Mouse (Mus musculus) liver, embryonic 12.5 days (tissue): ENCODE data around the gene Rfx1. TPM values are rescaled to one million over a fixed set of nuclear protein-coding genes. Genes with fewer than 3 reads are reported as not detected.

Experiments used
- ATAC-seq: fragments of 200-750 bp; cut with Nextera tagmentation; 2 replicates; pipeline ENCODE4 v1.8.0; 2017; ENCODE audit warnings: moderate number of reproducible peaks, mild to moderate bottlenecking, moderate library complexity
- H3K27ac ChIP-seq: fragments of 300-500 bp; sonication (generic); 2 replicates; pipeline ENCODE4 v1.5.1; 2016; ENCODE audit warnings: mild to moderate bottlenecking
- H3K27me3 ChIP-seq: fragments of 300-500 bp; sonication (generic); replicated peaks from 2 replicates; pipeline ENCODE4 v1.6.1; 2016; ENCODE audit warnings: mild to moderate bottlenecking, moderate library complexity
- H3K36me3 ChIP-seq: fragments of 300-500 bp; sonication (generic); 2 replicates; pipeline ENCODE4 v1.6.1; 2016; ENCODE audit warnings: mild to moderate bottlenecking, moderate library complexity
- H3K4me1 ChIP-seq: fragments of 300-500 bp; sonication (generic); 2 replicates; pipeline ENCODE4 v1.6.1; 2016
- H3K4me2 ChIP-seq: fragments of 300-500 bp; sonication (generic); 2 replicates; pipeline ENCODE4 v1.6.1; 2016; ENCODE audit warnings: mild to moderate bottlenecking, moderate library complexity
- H3K4me3 ChIP-seq: fragments of 300-500 bp; sonication (generic); 2 replicates; pipeline ENCODE4 v1.5.1; 2016; ENCODE audit warnings: mild to moderate bottlenecking, moderate library complexity
- H3K9ac ChIP-seq: fragments of 300-500 bp; sonication (generic); 2 replicates; pipeline ENCODE4 v1.6.1; 2016; ENCODE audit warnings: mild to moderate bottlenecking, moderate library complexity
- H3K9me3 ChIP-seq: fragments of 300-500 bp; sonication (generic); replicated peaks from 2 replicates; pipeline ENCODE4 v1.6.1; 2016; ENCODE audit warnings: mild to moderate bottlenecking, moderate library complexity
- WGBS: fragments of 180-500 bp; shearing (Covaris S2); methylation state at CpG from one replicate; pipeline ENCODE4 v1.1.7; 2016; ENCODE audit not compliant: insufficient replicate concordance; 5-methylcytosine and 5-hydroxymethylcytosine counted together
- polyA plus RNA-seq: library from polyadenylated mRNA; unstranded; fragments of >200 nt; fragmentation: Nextera tagmentation; extraction: Ambion mirVana; gene quantifications from 2 replicates; pipeline ENCODE4 v1.2.1, GENCODE M21; 2016

Gene Rfx1
- polyA plus RNA-seq, 1 experiment from 2014 or later = 4.1 TPM

GRCm38 (mm10) chr8:84042066-84042947 lies 24.3 kb upstream of the Rfx1 start, which contains the start of gene Il27ra:
Gene Il27ra, minus strand, starts transcription at chr8:84042589.
- peak within 1 kb of the TSS; percentile 30; the same call in 1 of the 2 replicates for H3K9ac ChIP-seq
- no peak within 1 kb of the TSS for H3K27ac ChIP-seq
- 3% methylated on average over 40 of the region's 40 CpGs for WGBS
- ATAC-seq = peak; percentile 46; the same call in 1 of the 2 replicates
- H3K27me3 ChIP-seq = peaks cover 87% of the 10 kb centered on the region
- peaks cover 16% of the 10 kb centered on the region for H3K4me1 ChIP-seq
- H3K4me2 ChIP-seq = peak within 1 kb of the TSS; percentile 63
- H3K9me3 ChIP-seq = no peaks in the 10 kb centered on the region
- H3K36me3 ChIP-seq = no peaks in the 10 kb centered on the region
- peak within 1 kb of the TSS; percentile 42 for H3K4me3 ChIP-seq

GRCm38 (mm10) chr8:84042948-84043342 lies 23.7 kb upstream of the Rfx1 start:
- H3K4me1 ChIP-seq = peaks cover 16% of the 10 kb centered on the region
- peak overlapping the region; percentile 63 for H3K4me2 ChIP-seq
- H3K4me3 ChIP-seq = peak overlapping the region; percentile 42
- H3K36me3 ChIP-seq = no peaks in the 10 kb centered on the region
- H3K27ac ChIP-seq = no peak overlapping the region
- H3K9ac ChIP-seq = no peak overlapping the region
- 29% methylated on average over 12 of the region's 12 CpGs for WGBS
- H3K27me3 ChIP-seq = peaks cover 92% of the 10 kb centered on the region
- no peaks in the 10 kb centered on the region for H3K9me3 ChIP-seq
- ATAC-seq = no peak

- peaks cover 93% of the 10 kb centered on the region for H3K27me3 ChIP-seq
- ATAC-seq = no peak
- no peak overlapping the region for H3K4me3 ChIP-seq
- no peaks in the 10 kb centered on the region for H3K36me3 ChIP-seq
- no peaks in the 10 kb centered on the region for H3K9me3 ChIP-seq
- WGBS = 7% methylated on average over 7 of the region's 7 CpGs
- peaks cover 16% of the 10 kb centered on the region for H3K4me1 ChIP-seq
- no peak overlapping the region for H3K27ac ChIP-seq
- H3K4me2 ChIP-seq = no peak overlapping the region; the same call in 1 of the 2 replicates
- H3K9ac ChIP-seq = no peak overlapping the region
Measured at GRCm38 (mm10) chr8:84044103-84044502, 22.5 kb upstream of the Rfx1 start.

GRCm38 (mm10) chr8:84044900-84045299 lies 21.7 kb upstream of the Rfx1 start, which contains the start of gene Rln3:
Gene Rln3, minus strand, starts transcription at chr8:84045000.
- 9% methylated on average over 9 of the region's 9 CpGs for WGBS
- Histone ChIP-seq H3K4me1 (peaks cover 16% of the 10 kb centered on the region), H3K27me3 (peaks cover 86% of the 10 kb centered on the region), H3K4me3 (no peak within 1 kb of the TSS), H3K4me2 (peak within 1 kb of the TSS; percentile 28), H3K36me3 (no peaks in the 10 kb centered on the region), H3K9ac (no peak within 1 kb of the TSS), H3K27ac (no peak within 1 kb of the TSS), H3K9me3 (no peaks in the 10 kb centered on the region)
- ATAC-seq = no peak

GRCm38 (mm10) chr8:84046505-84046904 lies 20.1 kb upstream of the Rfx1 start:
- H3K4me2 ChIP-seq = no peak overlapping the region
- H3K4me1 ChIP-seq = peaks cover 16% of the 10 kb centered on the region
- ATAC-seq = no peak
- H3K27ac ChIP-seq = no peak overlapping the region
- no peaks in the 10 kb centered on the region for H3K9me3 ChIP-seq
- no peaks in the 10 kb centered on the region for H3K36me3 ChIP-seq
- peaks cover 82% of the 10 kb centered on the region for H3K27me3 ChIP-seq
- WGBS = 57% methylated on average over 3 of the region's 3 CpGs
- no peak overlapping the region for H3K9ac ChIP-seq
- H3K4me3 ChIP-seq = no peak overlapping the region

- Histone ChIP-seq H3K9ac (no peak overlapping the region), H3K4me2 (no peak overlapping the region), H3K27me3 (peaks cover 69% of the 10 kb centered on the region), H3K36me3 (no peaks in the 10 kb centered on the region), H3K4me3 (no peak overlapping the region), H3K27ac (no peak overlapping the region), H3K4me1 (peaks cover 7% of the 10 kb centered on the region; the same call in 1 of the 2 replicates), H3K9me3 (no peaks in the 10 kb centered on the region)
- WGBS = 61% methylated on average over 5 of the region's 5 CpGs
- ATAC-seq = no peak
Measured at GRCm38 (mm10) chr8:84048171-84048570, 18.5 kb upstream of the Rfx1 start.

GRCm38 (mm10) chr8:84052746-84053145 lies 13.9 kb upstream of the Rfx1 start:
- 0 out of 2 replicates have a peak, but pooled peaks have one; percentile 35 for ATAC-seq
- H3K27ac ChIP-seq = no peak overlapping the region
- no peak overlapping the region for H3K9ac ChIP-seq
- no peaks in the 10 kb centered on the region for H3K9me3 ChIP-seq
- H3K4me3 ChIP-seq = no peak overlapping the region
- H3K4me2 ChIP-seq = no peak overlapping the region
- H3K36me3 ChIP-seq = no peaks in the 10 kb centered on the region
- WGBS = 60% methylated on average over 3 of the region's 3 CpGs
- H3K27me3 ChIP-seq = peaks cover 34% of the 10 kb centered on the region
- H3K4me1 ChIP-seq = no peaks in the 10 kb centered on the region; the same call in 1 of the 2 replicates

GRCm38 (mm10) chr8:84053229-84053628 lies 13.4 kb upstream of the Rfx1 start:
- Histone ChIP-seq H3K36me3 (no peaks in the 10 kb centered on the region), H3K4me2 (no peak overlapping the region), H3K4me3 (no peak overlapping the region), H3K27me3 (peaks cover 33% of the 10 kb centered on the region), H3K9me3 (no peaks in the 10 kb centered on the region), H3K9ac (no peak overlapping the region), H3K4me1 (no peaks in the 10 kb centered on the region; the same call in 1 of the 2 replicates), H3K27ac (no peak overlapping the region)
- WGBS = 75% methylated on average over 5 of the region's 5 CpGs
- no peak for ATAC-seq

GRCm38 (mm10) chr8:84057827-84058226 lies 8.8 kb upstream of the Rfx1 start:
- ATAC-seq = no peak
- Histone ChIP-seq H3K4me2 (no peak overlapping the region), H3K27ac (no peak overlapping the region), H3K4me3 (no peak overlapping the region), H3K36me3 (no peaks in the 10 kb centered on the region), H3K9me3 (no peaks in the 10 kb centered on the region), H3K27me3 (peaks cover 9% of the 10 kb centered on the region; the same call in 1 of the 2 replicates), H3K9ac (no peak overlapping the region), H3K4me1 (peaks cover 8% of the 10 kb centered on the region)
- WGBS = 66% methylated on average over 1 of the region's 1 CpGs

- ATAC-seq = no peak
- Histone ChIP-seq H3K27ac (no peak overlapping the region), H3K4me1 (peaks cover 16% of the 10 kb centered on the region), H3K4me2 (no peak overlapping the region), H3K4me3 (no peak overlapping the region), H3K9ac (no peak overlapping the region), H3K27me3 (peaks cover 9% of the 10 kb centered on the region; the same call in 1 of the 2 replicates), H3K36me3 (no peaks in the 10 kb centered on the region), H3K9me3 (no peaks in the 10 kb centered on the region)
- 81% methylated on average over 2 of the region's 2 CpGs for WGBS
Measured at GRCm38 (mm10) chr8:84059226-84059625, 7.4 kb upstream of the Rfx1 start.

GRCm38 (mm10) chr8:84060245-84060644 lies 6.4 kb upstream of the Rfx1 start:
- Histone ChIP-seq H3K36me3 (no peaks in the 10 kb centered on the region), H3K4me1 (peaks cover 24% of the 10 kb centered on the region), H3K4me3 (no peak overlapping the region), H3K9me3 (no peaks in the 10 kb centered on the region), H3K9ac (no peak overlapping the region), H3K4me2 (no peak overlapping the region), H3K27me3 (peaks cover 9% of the 10 kb centered on the region; the same call in 1 of the 2 replicates), H3K27ac (no peak overlapping the region)
- WGBS = 40% methylated on average over 2 of the region's 2 CpGs
- ATAC-seq = peak; percentile 81

GRCm38 (mm10) chr8:84063861-84064610 lies 2.6 kb upstream of the Rfx1 start:
- H3K36me3 ChIP-seq = no peaks in the 10 kb centered on the region
- WGBS = 29% methylated on average over 8 of the region's 8 CpGs
- H3K27me3 ChIP-seq = no peaks in the 10 kb centered on the region
- H3K9me3 ChIP-seq = no peaks in the 10 kb centered on the region
- H3K4me2 ChIP-seq = no peak overlapping the region
- ATAC-seq = no peak
- H3K27ac ChIP-seq = 0 out of 2 replicates have a peak overlapping the region, but pooled peaks have one; percentile 34
- no peak overlapping the region for H3K9ac ChIP-seq
- peaks cover 47% of the 10 kb centered on the region for H3K4me1 ChIP-seq
- no peak overlapping the region for H3K4me3 ChIP-seq
